Mouse (Mus musculus): ENCODE data around the gene Cpne2.

Cpne2 gene

GRCm38 (mm10) chr8:94532873-94533671 lies at the start of gene Cpne2:
TSS of gene Cpne2 (plus strand) at chr8:94532990.
- peak; percentile 40 to 54 for DNase-seq

DNA sequence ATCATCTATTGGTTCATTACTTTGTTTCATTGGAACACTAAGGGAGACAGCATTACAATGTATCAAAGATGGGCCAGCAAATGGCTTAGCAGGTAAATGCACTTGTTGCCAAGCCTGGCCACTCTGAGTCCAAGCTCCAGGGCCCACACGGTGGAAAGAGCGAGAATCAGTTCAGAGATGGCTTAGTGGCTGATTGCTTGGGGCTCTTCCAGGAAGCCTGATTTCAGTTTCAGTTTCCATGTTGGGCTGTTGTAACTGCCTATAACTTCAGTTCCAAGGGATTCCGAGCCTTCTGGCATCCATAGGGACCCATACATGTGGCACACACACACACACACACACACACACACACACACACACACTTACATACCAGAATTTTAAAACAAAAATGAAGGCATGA lies 47.5 kb upstream of the Cpne2 start:
- DNase-seq = peak in 1 of 2 experiments; percentile 1

DNA sequence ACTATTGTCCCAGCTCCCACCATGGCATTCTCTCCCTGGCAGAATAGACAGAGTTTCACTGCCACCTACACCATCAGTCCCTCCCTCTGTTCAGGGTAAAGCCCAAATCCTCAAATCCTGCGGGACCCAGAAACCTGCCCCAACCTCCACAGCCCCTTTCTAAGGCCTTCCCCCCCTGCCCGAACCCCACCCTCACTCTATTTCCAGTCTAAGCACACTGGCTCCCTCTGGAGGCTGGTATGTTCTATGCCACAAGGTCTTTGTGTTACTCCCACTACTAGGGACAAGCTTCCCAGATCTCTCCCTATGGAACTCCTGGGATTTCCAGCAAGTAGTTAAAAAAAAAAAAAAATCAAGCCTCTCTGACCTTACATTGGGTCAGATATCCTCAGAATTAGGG lies 46.9 kb upstream of the Cpne2 start:
- no peak for DNase-seq

- DNase-seq = no peak
Measured at GRCm38 (mm10) chr8:94488016-94488415, 44.8 kb upstream of the Cpne2 start.

- DNase-seq = no peak
Measured at GRCm38 (mm10) chr8:94489809-94490483, 42.8 kb upstream of the Cpne2 start.

DNA sequence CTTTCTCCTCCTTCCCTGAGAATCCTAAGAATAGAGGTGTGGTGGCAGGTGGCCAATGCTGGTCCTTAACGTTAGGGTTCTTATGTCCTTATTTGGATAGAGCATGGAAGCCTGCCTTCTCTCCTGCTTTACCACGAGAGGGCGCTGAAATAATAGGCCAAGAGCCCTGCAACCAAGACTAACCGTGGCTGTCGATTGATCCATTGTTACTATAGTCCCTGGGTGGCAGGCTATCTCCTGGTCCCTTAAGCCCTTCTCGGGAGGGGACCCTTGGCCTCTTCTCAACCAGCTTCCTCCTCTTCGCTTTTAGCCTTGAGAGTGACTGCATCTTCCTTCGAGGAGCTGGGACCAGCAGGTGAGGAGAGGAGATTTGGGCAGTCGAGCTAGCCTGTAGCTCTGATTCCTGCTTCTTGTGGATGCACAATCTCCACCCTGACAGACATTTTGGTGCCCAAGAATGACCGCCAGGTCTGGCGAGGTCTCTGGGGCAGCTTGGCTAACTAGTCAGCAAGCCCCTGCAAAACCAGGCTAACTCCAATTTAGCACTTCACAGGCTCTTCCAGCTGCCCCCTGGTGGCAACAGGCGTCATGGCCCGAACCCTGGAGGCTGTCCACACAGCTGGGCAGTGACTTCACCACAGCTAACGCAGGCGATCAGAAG lies 40.6 kb upstream of the Cpne2 start:
- peak; percentile 29 to 50 for DNase-seq

DNA sequence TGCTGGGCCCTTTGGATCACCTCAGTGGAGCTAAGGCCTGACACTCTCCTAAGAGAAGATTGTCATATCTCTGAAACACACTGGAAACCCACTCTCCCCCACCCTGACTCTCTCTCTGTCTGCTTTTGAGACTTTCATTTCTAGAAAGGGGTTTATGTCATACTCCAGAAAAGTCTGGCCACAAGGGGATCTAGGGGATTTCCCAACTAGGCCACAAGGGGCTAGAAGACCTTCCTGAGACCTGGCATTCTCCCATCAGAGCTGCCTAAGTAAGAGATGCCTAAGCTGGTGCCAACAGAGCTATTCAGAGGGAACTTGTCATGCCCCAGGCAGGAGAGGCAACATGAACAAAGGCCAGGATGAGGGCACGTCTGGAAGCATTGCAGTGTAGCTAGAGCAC lies 39.5 kb upstream of the Cpne2 start:
- DNase-seq = no peak

DNA sequence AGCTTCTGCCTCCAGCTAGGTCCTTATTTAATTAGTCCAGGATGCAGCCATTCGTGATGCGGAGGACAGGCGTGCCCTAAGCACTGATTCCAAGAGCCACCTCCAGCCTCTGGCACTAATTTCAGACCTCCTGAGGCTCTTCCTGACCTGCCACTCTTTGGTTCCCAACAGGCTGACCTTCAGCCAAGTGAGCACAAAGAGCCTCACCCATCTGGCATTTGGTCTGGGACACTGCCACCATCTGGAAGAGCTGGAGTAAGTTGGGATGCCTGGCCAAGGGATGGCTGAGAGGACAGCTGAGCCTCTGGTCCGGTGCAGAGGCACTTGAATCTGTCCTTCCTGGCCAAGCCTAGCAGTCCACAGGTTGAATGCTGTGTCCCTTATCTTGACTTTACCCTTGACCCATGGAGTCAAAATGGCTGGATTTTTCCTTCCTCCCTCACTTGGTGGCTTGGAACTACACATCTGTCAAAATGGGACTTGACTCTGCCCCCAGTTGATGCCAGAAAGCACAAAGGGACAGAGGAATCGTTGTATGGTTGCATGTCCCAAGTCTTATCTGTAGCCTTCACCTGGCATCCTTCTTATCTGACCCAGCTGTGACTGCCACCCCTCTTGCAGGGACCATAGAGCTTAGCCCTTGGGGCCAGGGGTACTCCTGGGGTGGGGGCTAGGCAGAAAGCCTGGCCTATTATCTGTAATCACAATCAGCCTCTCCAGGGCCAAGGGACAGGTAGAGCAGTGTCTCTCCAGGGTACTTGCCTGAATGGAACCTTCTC lies 17.2 kb upstream of the Cpne2 start:
- no peak for DNase-seq

- no peak for DNase-seq
Measured at GRCm38 (mm10) chr8:94516209-94516593, 16.6 kb upstream of the Cpne2 start.

DNA sequence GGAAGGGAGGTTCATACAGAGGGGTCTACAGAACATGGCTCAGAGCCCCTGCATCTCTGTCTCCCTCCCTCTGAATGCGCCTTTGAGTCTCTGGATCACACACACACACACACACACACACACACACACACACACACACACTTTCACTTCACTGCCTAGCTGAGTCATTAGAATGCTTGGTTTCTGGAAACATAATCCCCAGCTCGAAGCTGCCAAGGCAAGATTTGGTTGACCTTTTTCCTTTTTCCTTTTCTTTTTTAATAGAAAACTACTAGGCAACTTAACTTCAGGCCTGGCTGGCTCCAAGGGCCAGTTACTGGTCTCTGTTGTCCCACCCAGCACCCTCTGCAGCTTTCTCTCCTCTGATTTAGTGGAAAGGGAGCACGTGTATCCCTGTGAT lies 16.0 kb upstream of the Cpne2 start:
- no peak for DNase-seq

DNA sequence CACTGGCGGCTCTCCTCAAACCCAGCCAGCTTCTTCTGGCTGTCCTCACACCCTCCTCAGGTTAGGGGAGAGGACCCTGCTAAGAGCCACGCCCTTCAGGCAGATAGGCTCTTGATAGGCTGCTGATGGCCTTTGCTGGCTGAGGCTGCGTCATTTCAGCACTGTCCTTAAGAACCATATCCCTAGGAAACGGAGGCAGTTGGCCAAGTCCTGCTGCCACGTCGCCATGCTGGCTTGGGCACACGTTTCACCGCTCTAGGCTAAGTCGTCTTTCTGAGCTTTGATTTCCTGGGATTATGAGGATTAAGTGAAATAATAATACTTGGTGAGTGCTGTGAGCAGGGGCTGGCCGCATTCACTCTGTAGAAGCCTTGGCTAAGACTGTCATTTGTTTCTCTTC lies 14.5 kb upstream of the Cpne2 start:
- DNase-seq = no peak

DNA sequence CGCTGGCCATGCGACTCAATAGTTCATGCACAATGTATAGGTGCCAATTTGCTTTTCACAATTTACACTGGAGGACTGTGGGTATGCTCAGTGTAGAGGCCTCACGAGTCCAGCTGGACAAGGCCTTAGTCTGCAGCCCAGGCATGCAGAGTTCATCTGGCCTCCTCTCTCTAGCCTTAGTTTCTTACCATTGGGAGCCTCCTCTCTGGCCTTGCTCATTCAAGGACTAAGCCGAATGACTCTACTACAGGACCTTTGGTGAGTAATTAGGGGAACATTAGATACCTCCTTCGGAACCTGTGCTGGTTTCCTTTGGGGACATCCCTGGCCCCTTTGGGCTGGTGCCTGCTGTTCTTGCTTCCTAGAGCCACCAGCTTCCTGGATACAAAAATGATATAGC lies 13.8 kb upstream of the Cpne2 start:
- no peak for DNase-seq

DNA sequence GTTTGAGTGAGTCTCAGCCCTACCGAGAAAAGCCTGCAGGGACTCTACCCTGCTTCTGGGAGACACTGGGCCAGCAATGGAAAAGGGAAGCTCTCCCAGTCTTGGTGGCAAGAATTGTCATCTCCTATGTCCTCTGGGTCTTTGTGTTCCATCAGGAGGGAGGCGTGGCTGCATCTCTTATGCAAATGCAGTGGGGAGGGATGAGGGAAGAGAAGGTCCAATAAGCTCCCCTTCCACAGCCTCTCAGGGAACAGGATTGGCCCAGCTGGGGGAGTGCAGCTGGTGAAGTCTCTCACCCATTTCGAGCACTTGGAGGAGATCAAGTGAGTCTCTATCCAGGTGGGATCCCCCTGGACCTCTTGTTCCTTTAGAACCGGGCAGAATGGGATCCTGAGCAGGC lies 11.3 kb upstream of the Cpne2 start:
- no peak for DNase-seq

DNA sequence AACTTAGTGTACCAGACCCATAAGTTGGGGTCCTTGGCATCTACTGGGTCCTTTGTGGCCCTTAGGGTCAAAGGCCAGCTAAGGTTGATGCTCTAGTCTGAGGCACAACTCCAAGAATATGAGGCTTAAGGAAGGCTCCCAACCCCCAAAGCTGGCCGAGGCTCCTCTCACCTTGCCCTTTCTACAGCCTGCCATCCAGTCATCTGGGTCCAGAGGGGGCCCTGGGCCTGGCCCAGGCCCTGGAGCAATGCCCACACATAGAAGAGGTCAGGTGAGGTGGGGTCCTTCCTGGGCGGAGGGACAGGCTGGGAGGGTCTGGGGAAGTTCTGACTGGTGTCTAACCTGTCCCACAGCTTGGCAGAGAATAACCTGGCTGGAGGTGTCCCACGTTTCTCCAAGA lies 10.3 kb upstream of the Cpne2 start:
- DNase-seq = no peak

DNA sequence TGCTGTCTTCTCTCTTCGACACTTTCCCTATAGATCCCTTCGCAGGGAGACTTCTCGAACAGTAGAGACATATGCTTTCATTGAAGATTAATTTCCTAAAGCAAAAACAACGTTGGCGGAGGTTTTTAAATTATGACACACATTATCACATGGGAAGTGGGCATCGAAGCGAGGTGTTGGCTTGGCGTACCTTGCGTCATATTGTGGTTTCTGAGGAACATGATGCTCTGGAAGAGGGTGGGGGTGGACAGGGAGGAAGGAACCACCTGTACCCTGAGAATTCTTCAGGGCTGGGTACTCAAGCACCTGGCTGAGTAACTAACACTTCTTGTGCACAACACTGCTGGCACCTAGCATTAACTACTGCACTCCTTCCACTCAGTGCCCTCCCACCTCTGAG lies 8.2 kb upstream of the Cpne2 start:
- no peak for DNase-seq

- DNase-seq = no peak
Measured at GRCm38 (mm10) chr8:94527178-94527577, 5.6 kb upstream of the Cpne2 start.

GRCm38 (mm10) chr8:94528245-94528644 lies 4.5 kb upstream of the Cpne2 start:
- DNase-seq = peak in 1 of 2 experiments; percentile 24

- DNase-seq = no peak
Measured at GRCm38 (mm10) chr8:94529875-94530274, 2.9 kb upstream of the Cpne2 start.

GRCm38 (mm10) chr8:94530643-94531042 lies 2.1 kb upstream of the Cpne2 start:
- no peak for DNase-seq

GRCm38 (mm10) chr8:94532000-94532399 lies 790 bp upstream of the Cpne2 start:
- DNase-seq = no peak

- DNase-seq = no peak
Measured at GRCm38 (mm10) chr8:94532525-94532872, 291 bp upstream of the Cpne2 start.

- DNase-seq = no peak
Measured at GRCm38 (mm10) chr8:94534612-94535011, 1.8 kb downstream of the Cpne2 start.

DNA sequence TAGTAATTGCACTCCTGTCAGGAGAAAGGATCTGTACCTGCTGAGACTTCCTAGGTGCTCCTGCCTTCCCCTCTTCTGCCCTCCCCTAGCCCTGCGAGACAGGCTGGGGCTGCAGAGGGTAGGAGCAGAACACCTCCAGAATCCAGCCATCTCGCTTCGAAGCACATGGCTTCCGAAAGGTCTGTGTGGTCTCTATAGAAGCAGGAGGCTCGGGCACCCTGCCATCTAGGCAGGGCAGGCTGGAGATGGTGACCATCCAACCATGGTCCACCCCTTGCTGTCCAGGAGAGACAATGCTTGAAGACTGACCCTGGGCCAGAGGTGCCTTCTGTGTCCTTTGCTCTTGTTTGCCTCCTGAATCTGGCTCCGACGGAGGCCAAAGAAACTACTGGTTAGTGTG lies 2.8 kb downstream of the Cpne2 start:
- no peak for DNase-seq
